Mouse (Mus musculus) layer of hippocampus, postnatal 25 days (tissue): Measurements from ENCODE around the gene Tifab. TPM values are rescaled to one million over a fixed set of nuclear protein-coding genes. Genes with fewer than 3 reads are reported as not detected.

Experiments
- DNase-seq, 2 experiments: peaks; one replicate each; pipeline ENCODE4 v3.0.0; 2022; ENCODE audit warnings: mixed read lengths in 2 of 2, low spot score in 1 of 2; ENCODE audit errors: extremely low spot score in 1 of 2
- total RNA-seq, 2 experiments: library from RNA; stranded (reverse); gene quantifications; 2 replicates each; pipeline ENCODE4 v1.2.3; 2021

Gene Tifab
- total RNA-seq, 2 experiments from 2014 or later = 1.8 to 2.0 TPM

GRCm38 (mm10) chr13:56181424-56181823 is 2.7 kb upstream of the Tifab start:
- DNase-seq = no peak

- DNase-seq = no peak
Observed at GRCm38 (mm10) chr13:56176310-56176709, 2.4 kb downstream of the Tifab start.

- DNase-seq = no peak
Observed at GRCm38 (mm10) chr13:56175848-56176247, 2.8 kb downstream of the Tifab start.

GRCm38 (mm10) chr13:56172901-56173545 is 5.7 kb downstream of the Tifab start:
- DNase-seq = no peak

- DNase-seq = no peak
Observed at GRCm38 (mm10) chr13:56172106-56172505, 6.6 kb downstream of the Tifab start.

GRCm38 (mm10) chr13:56168403-56168781 is 10.3 kb downstream of the Tifab start:
- no peak for DNase-seq

- peak in 1 of 2 experiments; percentile 42 for DNase-seq
Observed at GRCm38 (mm10) chr13:56167446-56168402, 11.0 kb downstream of the Tifab start.

- DNase-seq = no peak
Observed at GRCm38 (mm10) chr13:56165561-56165960, 13.1 kb downstream of the Tifab start.

GRCm38 (mm10) chr13:56164372-56164771 is 14.3 kb downstream of the Tifab start:
- DNase-seq = no peak

- DNase-seq = no peak
Observed at GRCm38 (mm10) chr13:56163751-56164150, 14.9 kb downstream of the Tifab start.

GRCm38 (mm10) chr13:56162859-56163258 is 15.8 kb downstream of the Tifab start:
- DNase-seq = no peak

GRCm38 (mm10) chr13:56159614-56160363 is 18.9 kb downstream of the Tifab start:
- DNase-seq = no peak

GRCm38 (mm10) chr13:56159016-56159601 is 19.6 kb downstream of the Tifab start:
- DNase-seq = no peak

GRCm38 (mm10) chr13:56155671-56156070 is 23.0 kb downstream of the Tifab start:
- DNase-seq = no peak

GRCm38 (mm10) chr13:56155048-56155447 is 23.6 kb downstream of the Tifab start:
- no peak for DNase-seq

- DNase-seq = no peak
Observed at GRCm38 (mm10) chr13:56152773-56153460, 25.8 kb downstream of the Tifab start.

GRCm38 (mm10) chr13:56151404-56152226 is 27.1 kb downstream of the Tifab start:
- DNase-seq = peak in 1 of 2 experiments; percentile 61

GRCm38 (mm10) chr13:56145523-56145922 is 33.2 kb downstream of the Tifab start:
- DNase-seq = peak in 1 of 2 experiments; percentile 29

- DNase-seq = no peak
Observed at GRCm38 (mm10) chr13:56144021-56144420, 34.7 kb downstream of the Tifab start.
